Mouse (Mus musculus) brain, embryonic 14.5 days (tissue): ENCODE data around the gene Esrra. TPM values are rescaled to one million over a fixed set of nuclear protein-coding genes. Genes with fewer than 3 reads are reported as not detected.

ENCODE experiments used
- DNase-seq: peaks from one replicate; pipeline ENCODE4 v3.0.0-alpha.2; 2011; ENCODE audit warnings: low read depth
- CTCF ChIP-seq: fragments of 200-500 bp; IDR thresholded peaks from 2 replicates; pipeline ENCODE4 v1.5.1; 2012; ENCODE audit warnings: inconsistent platforms, mild to moderate bottlenecking, moderate library complexity, borderline replicate concordance; ENCODE audit not compliant: insufficient read depth, insufficient read length; ENCODE audit errors: extremely low read depth
- POLR2A ChIP-seq: fragments of 200-500 bp; IDR thresholded peaks from 2 replicates; pipeline ENCODE4 v1.6.1; 2012; ENCODE audit warnings: mild to moderate bottlenecking, inconsistent platforms, borderline replicate concordance; ENCODE audit not compliant: poor library complexity, insufficient read depth, insufficient read length, severe bottlenecking; ENCODE audit errors: extremely low read depth
- polyA plus RNA-seq: library from polyadenylated mRNA; depleted of rRNA; stranded (reverse); fragments of >200 nt; gene quantifications from 2 replicates; pipeline ENCODE4 v1.2.3, GENCODE M21; 2012; rRNA removed

Esrra gene
- polyA plus RNA-seq, 1 experiment: 35.5 TPM

DNA sequence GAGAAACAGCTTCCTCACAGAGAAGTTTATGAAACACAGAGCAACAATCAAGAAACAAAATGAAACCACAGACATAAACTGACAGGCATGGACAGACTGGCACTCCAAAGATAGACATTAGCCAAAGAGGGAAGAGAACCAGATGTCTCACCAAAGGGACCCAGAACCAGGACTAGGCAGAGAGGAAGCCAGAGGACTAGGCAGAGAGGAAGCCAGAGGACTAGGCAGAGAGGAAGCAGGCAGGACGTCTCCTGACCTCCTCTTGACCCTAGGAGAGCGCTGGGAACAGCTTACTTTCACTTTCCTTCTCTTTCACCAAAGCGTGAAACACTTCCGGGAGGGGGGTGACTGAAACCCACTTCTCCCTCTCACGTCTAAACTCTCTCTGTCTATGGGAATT lies 52.3 kb downstream of the Esrra start:
- DNase-seq: no peak
- no peak for TF ChIP-seq POLR2A

DNA sequence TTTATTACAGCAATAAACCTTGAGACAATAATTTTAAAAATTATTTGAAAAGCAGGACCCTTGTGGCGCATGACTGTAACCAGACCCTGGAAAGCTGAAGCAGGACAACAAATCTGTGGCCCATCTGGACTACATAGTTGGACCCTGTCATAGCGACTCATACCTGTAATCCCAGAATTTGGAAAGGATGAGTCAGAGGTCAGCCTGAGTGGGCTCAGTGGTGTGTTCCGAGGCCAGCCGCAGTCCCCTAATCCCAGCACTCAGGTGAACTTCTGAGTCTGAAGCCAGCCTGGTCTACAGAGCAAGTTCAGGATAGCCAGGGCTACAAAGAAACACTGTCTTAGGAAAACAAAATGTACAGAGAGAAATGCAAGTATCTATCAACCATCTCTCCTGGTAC lies 60.2 kb downstream of the Esrra start:
- TF ChIP-seq POLR2A: no peak
- TF ChIP-seq CTCF: no peak
- DNase-seq: no peak

Other genes starting within 250 kb of the Esrra start
- gene Rps6ka4, start 81.2 kb downstream of the Esrra start, polyA plus RNA-seq: 6.0 and 7.3 TPM in 2 replicates
- gene Ccdc88b, start 63.6 kb downstream of the Esrra start, polyA plus RNA-seq: 0.48 and 0.83 TPM in 2 replicates
- gene Trmt112, start 12.1 kb downstream of the Esrra start, polyA plus RNA-seq: 117 and 158 TPM in 2 replicates
- 169 and 176 TPM in 2 replicates for gene Prdx5, start 11.7 kb downstream of the Esrra start, polyA plus RNA-seq
- 1.0 and 1.5 TPM in 2 replicates for gene Catsperz, start 3.6 kb upstream of the Esrra start, polyA plus RNA-seq
- gene Kcnk4, start 12.7 kb upstream of the Esrra start, polyA plus RNA-seq: 1.2 and 2.1 TPM in 2 replicates
- gene Bad, start 20.0 kb upstream of the Esrra start, polyA plus RNA-seq: 72.8 and 83.4 TPM in 2 replicates
- 75.5 and 86.8 TPM in 2 replicates for gene Gpr137, start 20.7 kb upstream of the Esrra start, polyA plus RNA-seq
- 359 and 550 TPM in 2 replicates for gene Ppp1r14b, start 53.2 kb upstream of the Esrra start, polyA plus RNA-seq
- gene Plcb3, start 54.7 kb upstream of the Esrra start, polyA plus RNA-seq: 22.7 and 28.3 TPM in 2 replicates
- gene Fkbp2, start 58.7 kb upstream of the Esrra start, polyA plus RNA-seq: 50.3 and 61.0 TPM in 2 replicates
- gene Vegfb, start 65.8 kb upstream of the Esrra start, polyA plus RNA-seq: 28.6 and 39.3 TPM in 2 replicates
- 25.7 and 31.3 TPM in 2 replicates for gene Dnajc4, start 70.8 kb upstream of the Esrra start, polyA plus RNA-seq
- 15.4 and 21.5 TPM in 2 replicates for gene Nudt22, start 74.3 kb upstream of the Esrra start, polyA plus RNA-seq
- 18.6 and 25.5 TPM in 2 replicates for gene Trpt1, start 74.3 kb upstream of the Esrra start, polyA plus RNA-seq
- 4.8 and 5.3 TPM in 2 replicates for gene Fermt3, start 97.7 kb upstream of the Esrra start, polyA plus RNA-seq
- gene Stip1, start 118.2 kb upstream of the Esrra start, polyA plus RNA-seq: 151 and 158 TPM in 2 replicates
- 5.7 and 8.2 TPM in 2 replicates for gene Macrod1, start 135.0 kb upstream of the Esrra start, polyA plus RNA-seq
- gene Flrt1, start 183.9 kb upstream of the Esrra start, polyA plus RNA-seq: 2.5 and 4.3 TPM in 2 replicates